Mouse (Mus musculus): Measurements from ENCODE around the gene Rbfox2.

The Rbfox2 gene

DNA sequence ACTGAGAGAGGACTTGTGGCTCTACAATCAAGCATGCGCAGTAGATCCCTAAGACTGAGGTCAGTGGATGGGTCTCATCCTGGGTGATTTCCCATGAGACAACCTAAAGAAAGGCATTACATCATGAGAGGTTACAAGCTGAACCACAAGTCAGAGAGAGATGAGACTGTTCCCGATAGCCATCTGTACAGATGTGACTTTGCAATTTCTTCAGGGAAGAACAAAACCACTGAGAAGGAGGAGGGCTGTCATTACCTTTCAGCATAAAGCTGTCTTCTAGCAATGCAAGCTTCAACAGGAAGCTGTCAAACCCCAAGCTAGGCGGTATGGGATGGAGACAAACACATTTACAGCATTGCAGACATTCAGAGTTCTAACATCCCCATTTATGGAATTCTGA is 157.3 kb downstream of the Rbfox2 start:
- no peak for DNase-seq (ENCODE audit: low read depth, low spot score)

DNA sequence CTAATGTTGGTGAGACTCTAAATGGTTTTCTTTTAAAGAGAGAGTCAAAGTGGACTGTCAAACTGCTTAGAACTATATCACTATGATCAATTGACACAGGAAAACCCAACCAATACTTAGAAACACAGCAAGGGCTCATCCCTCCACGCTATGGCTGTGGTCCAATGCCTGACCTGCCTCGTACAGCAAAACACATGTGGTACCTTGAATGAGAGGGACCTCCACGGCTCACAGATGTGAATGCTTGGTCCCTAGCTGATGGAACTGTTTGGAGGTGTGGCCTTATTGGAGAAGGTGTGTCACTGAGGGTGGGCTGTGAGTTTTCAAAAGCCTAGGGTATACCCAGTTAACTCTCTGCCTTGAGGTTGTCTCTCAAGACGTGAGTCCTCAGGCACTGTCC is 159.9 kb downstream of the Rbfox2 start:
- DNase-seq (ENCODE audit: low read depth, low spot score): no peak

DNA sequence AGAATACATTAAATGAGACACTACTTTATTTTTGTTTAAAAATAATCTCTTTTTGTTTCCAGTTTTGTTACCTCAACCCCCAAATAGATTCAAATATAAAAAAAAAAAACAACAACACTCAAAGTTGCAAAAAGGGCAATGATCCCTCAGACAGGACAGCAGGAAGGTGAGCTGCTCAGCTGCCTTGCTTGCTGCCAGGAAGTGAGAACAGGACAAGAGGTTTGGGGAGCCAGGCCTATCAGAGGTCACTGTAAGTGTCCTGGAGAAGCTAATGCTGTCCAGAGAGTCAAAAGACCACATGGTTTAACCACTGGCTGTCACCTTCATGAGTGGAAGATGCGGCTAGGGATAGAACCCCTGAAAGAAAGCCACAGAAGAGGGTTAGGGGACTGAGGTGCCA is 161.8 kb downstream of the Rbfox2 start:
- no peak for DNase-seq (ENCODE audit: low read depth, low spot score)

DNA sequence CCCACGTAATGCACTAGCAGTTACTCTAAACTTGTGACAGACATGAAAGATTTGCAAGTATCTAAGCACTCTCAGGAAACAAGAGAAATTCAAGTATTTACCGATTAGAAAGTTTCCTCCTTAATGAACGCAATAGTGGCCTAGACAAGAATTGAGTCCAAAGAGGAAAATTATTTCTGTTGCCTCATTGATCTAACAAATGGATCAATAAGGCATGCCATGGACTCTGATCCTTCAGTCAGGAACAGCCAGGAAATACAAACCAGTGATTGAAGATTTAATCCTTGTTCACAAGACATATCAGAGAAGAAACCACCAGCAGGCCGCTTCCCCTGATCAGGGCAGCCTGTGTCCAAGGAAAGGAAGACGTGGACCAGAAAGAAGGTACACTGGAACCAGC is 164.0 kb downstream of the Rbfox2 start:
- DNase-seq (ENCODE audit: low read depth, low spot score): no peak

DNA sequence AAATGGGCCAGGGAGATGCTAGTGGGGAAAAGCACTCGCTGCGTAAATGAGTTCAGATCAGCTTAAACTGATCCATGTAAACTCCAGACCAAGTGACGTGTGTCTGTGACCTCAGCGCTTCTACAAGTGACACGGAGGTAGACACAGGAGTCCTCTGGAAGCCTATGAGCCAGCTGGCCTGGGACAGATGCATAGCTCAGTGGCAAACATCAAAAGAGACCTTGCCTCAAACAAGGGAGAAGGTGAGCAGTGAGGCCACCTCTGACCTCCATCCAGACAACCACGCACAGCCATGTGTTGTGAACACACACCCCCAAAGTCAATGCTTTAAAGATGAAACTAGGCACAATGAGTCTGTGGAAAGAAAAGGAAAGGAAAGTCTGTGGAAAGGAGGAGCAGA is 164.5 kb downstream of the Rbfox2 start:
- DNase-seq (ENCODE audit: low read depth, low spot score): no peak

DNA sequence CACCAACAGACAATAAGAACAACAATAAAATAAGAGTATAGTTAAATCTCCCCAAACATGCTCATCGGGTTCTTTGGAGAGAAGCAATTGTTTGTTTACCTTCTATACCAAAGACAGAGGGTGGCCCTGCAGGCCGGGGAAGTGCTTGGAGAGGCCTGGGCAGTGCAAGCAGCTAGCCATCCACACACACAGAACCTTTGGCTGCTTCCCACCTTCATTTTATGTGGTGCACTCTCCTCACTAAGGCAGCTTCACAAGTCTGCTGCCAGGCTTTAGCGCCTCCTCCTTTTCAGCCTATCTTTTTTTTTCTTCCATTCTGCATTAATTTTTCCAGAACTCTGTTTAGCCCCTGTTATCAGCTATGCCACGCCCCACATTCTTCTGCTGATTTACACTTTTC is 165.1 kb downstream of the Rbfox2 start:
- DNase-seq (ENCODE audit: low read depth, low spot score): no peak

DNA sequence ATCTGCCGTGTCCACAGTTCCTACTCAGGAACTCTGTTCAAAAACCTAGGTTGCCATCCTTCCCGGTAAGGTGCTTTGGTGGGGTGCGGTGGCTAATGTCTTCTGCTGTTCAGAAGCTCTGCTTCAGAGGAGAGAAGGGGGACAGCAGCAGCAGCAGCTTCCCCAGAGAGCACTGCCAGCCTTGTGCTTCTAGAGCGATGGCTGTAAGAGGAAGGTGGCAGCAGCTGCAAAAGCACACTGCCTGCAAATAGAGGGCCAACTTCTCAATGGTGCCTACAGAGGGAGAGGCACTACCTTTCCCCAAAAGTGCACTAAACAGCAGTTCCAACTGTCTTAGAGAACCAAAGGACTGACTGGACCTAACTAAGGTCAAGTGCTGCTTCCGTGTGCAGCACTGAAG is 168.5 kb downstream of the Rbfox2 start:
- no peak for DNase-seq (ENCODE audit: low read depth, low spot score)

DNA sequence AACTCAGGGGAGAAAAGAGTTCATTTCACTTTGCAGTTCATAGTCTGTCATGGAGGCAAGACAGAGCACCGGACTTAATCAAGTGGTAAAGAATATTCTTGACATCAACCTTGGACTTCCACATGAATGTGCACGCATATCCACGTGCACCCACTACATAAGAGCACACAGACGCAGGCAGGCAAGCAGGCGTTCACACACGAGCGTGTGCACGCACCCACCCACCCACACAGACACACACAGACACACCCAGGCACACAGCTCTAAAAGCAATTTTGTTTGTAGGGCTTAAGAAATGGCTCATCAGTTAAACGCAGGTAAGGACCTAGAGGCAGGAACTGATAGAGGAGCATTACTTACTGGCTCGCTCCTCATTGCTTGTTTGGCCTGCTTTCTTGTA is 172.3 kb downstream of the Rbfox2 start:
- DNase-seq (ENCODE audit: low read depth, low spot score): no peak

DNA sequence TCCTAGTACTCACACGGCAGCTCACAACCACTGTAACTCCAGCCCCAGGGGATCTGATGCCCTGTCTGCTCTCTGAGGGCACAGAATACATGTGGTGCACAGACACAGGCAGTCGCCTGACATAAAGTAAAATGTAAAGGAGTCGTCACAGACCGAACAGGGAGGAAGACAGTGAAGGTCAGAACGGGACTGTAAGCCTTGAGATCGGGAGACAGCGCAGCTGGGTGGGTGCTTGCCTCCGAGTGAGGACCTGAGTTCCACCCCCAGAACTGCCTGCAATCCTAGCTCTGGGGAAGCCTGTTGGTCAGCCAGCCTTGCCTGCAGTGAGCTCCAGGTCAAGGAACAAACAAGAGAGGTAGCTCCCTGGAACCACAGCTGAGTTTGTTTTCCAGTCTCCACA is 177.7 kb downstream of the Rbfox2 start:
- DNase-seq (ENCODE audit: low read depth, low spot score): no peak

DNA sequence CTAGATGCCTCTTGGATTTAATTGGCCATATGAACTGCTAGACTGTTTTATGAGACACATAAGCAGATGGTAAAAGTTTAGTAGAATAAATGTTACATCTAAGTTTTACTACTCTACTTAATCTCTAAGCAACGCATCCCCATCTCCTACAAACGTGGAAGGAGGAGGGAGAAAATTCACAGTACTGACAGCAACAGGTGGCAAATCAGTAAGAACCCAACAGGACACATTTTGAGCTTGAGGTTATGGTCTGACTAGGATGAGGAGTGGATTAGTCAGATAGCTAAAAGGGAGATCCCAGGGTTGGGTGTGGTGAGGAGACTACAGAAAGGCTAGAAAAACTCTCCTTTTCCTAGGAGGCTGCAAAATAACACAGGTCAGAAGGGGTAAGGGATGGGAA is 179.1 kb downstream of the Rbfox2 start:
- DNase-seq (ENCODE audit: low read depth, low spot score): no peak

DNA sequence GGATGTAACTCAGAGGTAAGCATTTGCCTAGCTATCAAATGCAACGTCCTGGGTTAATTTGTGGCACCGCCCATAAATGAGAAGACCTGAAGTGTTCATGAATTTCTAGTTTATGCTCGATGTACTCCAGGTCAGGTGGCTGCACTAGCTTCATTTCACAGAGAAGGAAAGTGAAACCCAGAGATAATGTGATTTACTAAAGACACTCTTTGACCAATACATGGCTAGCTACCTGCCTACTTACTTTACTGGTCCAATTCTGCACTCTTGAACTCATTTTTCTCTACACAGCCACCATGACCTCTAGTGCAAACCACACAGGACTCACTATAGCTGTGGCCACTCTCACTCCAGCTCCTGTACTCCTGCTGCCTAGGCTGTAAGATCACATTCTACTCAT is 180.1 kb downstream of the Rbfox2 start:
- no peak for DNase-seq (ENCODE audit: low read depth, low spot score)

DNA sequence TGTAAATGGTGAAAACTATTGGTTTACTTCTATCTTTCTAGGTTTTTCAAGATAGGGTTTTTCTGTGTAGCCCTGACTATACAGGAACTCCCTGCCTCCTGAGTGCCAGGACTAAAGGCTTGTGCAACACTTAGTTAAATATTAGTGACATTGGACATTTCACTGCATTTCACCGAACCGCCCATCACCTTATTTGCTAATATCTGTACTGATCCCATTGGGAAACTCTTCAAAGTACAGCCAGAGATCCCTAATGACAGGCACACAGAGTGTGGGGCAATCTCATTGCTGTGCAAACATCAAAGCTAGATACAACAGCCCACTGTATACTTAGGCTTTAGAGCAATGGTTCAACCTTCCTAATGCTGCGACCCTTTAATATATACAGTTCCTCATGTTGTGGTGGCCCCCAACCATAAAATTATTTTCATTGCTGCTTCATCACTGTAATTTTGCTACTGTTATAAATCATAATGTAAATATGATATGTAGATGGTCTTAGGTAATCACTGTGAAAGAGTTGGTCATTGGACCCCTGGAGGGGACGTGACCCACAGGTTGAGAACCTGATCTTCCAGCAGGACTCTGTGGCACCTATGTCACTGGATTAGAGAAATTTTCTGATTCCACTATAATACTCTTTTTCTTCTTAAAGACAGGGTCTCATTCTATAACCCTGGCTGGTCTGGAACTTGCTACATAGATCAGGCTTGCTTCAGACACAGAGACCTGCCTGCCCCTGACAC is 182.3 kb downstream of the Rbfox2 start:
- no peak for DNase-seq (ENCODE audit: low read depth, low spot score)

DNA sequence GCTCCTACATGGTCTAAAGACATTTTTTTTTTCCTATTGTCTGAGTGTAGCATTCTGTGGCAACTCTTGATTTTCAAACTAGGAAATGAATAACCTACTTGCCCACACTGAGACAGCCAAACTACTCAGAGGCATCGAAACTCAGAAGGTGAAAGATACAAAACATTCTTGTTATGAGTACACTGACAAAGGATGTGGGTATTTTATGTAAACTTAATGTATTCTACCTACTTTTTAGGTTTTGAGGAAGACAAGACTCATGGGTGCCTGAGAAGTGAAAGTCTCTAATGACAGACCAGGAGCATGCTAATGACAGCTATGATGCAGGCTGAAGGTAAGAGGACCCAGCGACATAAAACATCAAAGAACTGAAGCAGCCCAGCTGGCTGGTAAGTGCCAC is 184.0 kb downstream of the Rbfox2 start:
- DNase-seq (ENCODE audit: low read depth, low spot score): no peak

DNA sequence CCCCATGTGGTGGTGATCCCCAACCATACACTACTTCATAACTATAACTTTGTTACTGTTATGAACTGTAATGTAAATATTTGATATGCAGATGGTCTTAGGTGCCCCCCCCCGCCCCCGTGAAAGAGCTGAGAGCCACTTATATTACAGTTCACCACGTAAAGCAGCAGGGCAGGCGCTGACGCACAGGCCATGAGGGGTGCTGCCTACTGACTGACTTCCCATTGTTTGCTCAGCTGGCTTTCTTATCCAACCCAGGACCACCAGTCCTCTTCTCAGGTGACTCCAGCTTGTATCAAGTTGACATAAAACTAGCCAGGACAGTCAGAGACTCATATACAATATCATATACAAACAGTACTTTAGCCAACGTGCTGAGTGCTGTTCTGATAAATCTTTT is 184.6 kb downstream of the Rbfox2 start:
- DNase-seq (ENCODE audit: low read depth, low spot score): no peak

DNA sequence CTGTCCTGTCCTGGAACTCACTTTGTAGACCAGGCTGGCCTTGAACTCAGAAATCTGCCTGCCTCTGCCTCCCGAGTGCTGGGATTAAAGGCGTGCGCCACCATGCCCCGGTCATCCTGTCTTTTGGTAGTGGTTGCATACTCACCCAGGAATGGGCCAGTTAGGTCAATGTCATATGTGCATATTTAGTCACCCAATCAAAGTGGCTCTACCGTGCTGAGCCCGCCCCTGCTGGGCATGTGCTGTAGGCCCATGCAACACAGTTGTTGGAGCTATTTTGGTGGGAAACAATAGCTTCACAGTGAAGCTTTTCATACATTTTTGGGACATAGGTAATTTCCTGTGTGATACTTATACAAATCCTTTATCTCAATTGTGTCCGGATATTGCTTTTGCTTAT is 187.1 kb downstream of the Rbfox2 start:
- no peak for DNase-seq (ENCODE audit: low read depth, low spot score)

DNA sequence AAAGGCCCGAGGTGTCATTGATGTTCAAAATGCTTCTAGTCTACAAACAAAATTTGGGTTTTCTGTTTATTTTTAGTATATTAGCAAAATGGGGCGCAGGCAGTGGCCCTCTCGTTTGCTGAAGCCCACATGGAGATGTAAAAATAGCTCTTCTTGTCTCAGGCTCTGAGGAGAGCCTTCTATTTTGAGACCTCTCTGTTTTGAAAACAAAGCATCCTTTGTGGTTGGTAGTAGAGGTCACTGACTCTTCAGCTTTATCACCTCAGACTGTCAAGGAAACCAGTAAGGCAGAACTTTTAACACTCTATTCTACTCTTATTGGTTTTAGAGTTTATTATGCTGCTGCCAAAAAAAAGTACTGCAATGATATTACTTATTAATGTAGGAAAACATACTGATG is 189.6 kb downstream of the Rbfox2 start:
- no peak for DNase-seq (ENCODE audit: low read depth, low spot score)

DNA sequence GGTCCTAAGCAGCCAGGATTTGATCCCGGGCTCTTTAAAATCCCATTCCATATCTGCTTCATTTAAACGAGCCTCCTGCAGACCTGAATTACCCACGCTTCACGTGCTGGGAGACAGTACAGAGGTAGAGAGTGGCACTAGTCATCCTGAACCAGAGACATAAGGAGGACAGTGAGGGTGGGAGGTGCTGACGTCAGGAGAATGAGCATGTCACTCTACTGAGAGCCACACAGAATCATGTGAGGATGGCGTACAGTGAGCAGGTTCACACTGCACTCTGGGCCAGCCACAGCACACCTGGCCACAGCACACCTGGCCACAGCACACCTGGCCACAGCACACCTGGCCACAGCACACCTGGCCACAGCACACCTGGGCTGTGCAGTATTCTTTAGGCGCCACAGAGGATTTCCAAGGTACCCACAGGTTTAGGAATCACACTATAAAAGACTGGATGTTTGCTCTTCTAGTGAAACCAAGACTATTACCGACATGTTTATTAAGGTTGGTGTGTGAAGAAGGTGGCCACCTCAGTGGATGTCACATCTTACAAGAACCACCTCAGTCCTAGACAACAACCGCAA is 190.6 kb downstream of the Rbfox2 start:
- no peak for DNase-seq (ENCODE audit: low read depth, low spot score)

DNA sequence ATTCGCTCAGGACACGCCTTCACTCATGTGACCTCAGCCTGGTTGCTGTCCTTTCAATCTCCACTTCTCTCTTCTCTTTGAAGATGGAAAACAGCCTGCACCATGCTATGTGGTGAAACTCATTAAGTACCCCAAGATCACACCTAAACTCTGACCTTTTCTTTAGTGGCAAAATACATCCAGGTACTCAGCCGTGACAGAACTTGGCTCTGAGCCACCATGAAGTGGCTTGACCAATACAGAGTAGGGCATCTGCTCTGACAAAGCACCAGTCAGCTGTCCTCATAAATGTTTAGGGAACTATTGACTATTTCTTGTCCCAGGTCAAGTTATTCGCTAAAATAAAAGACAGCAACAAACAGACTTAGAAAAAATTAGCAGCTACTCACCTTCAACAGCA is 191.3 kb downstream of the Rbfox2 start:
- no peak for DNase-seq (ENCODE audit: low read depth, low spot score)

DNA sequence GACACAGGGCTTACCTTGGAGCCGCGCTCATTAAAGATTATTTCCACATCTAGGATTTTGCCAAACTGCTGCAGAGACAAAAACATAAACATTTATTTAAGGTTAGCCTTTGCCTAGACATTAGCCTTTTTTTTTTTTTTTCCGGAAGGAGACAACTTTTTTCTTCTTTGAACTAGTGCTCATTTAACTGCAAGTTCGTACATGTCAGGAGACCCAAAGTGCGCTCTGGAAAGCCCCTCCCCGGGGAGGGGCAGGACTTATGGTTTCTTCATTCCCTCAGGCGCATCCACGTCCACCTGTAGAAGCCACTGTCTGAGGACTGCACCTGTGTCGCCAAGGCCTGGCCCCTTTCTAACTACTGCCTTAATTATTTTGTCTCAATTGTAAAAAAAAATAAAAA is 193.2 kb downstream of the Rbfox2 start:
- DNase-seq (ENCODE audit: low read depth, low spot score): no peak

DNA sequence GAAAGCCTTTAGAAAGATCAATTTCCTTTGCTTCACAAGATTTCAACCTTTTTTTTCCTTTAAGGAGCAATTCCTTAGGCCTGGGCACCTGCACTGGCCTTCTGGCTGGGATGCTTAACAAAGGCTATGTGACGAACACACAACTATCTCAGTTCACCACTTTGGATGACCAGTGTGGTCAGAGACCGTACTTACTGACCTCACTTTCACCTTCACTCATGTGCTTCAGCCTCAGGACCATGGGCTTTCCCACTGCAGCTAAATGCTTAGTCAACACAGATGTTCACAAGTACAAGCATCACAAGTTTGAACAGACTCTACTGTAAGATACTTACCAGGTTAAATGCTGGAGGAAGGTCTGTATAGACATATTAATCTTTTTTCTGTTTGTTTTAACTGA is 194.4 kb downstream of the Rbfox2 start:
- DNase-seq (ENCODE audit: low read depth, low spot score): no peak

DNA sequence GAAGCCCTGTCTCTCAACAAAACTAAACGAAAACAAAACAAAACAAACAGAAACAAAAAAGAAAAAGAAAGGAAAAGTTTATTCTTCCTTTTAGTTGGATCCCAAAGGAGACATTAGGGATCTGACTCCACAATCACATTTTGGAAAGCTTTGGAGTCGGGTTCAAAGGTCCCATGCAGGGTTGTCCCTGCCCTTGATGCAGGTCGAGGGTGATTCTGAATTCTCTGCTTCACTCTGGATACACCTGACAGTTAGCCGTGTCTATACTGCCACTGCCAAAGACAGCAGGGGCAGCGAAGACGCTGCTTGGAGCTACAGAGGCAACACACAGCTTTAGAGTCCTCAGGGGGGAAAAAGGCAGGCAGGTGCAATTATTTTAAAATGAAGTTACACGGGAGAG is 194.9 kb downstream of the Rbfox2 start:
- DNase-seq (ENCODE audit: low read depth, low spot score): no peak

DNA sequence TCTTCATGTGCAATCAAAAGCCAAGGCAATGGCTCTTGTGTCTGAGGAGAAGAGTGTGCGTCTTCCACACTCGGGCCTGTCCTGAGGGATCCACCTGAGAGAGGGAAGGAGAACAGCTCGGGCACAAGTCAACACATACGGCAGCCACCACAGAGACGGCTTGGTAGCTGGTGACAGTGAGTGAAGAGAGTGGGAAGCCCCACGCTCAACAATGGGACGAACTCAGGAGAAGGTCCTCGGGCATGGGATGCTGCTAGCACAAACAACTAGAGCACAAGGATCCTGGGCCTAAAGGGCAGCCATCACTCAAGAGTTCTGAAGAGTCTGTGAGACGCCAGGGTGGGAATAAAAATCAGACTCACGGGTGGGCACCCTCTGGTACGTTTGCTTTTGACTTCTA is 196.4 kb downstream of the Rbfox2 start:
- no peak for DNase-seq (ENCODE audit: low read depth, low spot score)

DNA sequence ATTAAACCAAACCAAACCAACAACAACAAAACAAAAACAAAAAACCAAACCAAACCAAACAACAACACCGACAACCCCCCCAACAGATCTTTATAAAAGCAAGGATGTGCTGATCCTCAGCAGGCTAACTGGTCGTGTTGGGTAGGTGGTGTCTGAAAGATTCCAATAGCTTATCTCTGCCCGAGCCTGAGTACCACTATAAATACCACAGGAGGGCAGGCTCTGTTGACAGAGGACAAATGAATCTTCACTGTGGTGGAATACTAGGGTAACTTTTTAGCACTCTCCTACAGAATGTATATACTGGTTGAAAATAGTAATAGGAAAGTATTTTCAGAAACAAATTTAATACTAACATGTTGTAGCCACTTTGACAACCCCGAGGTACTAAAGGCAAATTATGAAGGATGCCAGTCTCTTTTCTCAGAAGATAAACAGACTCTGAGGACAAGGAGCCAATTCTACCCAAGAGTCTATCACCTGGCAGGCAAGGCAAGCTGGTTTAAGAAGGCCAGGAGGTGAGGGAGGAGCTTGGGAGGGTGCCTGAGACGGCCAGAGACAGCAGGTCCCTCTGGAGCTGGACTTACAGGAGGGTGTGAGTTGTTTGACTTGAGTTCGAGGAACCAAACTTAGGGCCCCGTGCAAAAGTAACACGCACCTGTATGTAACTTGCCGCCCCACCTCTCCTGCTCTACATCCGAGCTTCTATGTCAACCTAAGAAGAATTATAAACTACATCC is 199.5 kb downstream of the Rbfox2 start:
- DNase-seq (ENCODE audit: low read depth, low spot score): no peak
